Mouse (Mus musculus): ENCODE measurements around the gene Jam3. TPM values are rescaled to one million over a fixed set of nuclear protein-coding genes. Genes with fewer than 3 reads are reported as not detected.

The Jam3 gene
- polyA plus RNA-seq (2012; rRNA removed) = 69.5 and 69.7 TPM in 2 replicates

DNA sequence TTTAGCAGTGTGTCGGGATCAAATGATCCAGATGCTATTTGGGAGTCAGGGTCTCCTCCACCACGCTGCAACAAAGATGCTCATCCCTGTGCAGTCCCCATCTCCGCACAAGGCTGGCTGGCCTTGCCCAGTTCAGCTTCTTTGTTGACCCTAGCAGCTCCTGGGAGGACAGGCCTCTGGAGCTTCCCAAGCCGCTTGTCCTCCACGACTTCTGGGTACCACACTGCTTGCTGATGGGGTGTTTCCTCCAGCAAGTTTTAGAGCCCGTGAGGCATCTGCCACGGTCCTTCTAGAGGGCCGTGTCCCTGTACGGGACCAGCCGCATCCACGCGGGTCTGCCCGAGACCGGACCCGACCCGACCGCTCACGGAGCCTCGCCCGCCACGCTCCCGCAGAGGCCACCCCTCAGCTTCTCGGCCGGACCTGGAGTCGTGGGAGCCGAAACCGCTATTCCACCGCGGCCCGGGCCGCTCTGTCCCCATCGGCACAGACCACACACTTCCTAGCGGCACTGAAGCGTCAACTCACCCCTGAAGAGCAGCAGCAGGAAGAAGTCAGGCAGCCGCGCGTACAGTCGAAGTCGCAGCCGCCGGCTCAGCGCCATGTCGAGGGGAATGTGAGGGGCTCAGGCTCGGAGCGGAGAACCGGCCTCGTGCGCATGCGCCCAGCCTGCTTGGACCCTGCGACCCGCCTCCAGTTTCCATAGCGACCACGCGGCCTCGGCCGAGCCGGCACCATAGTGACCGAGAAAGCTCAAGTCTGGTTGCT lies at the start of gene Jam3:
Jam3 (minus strand) TSS at position 659 of the 768 bp plus-strand sequence.

Other genes with a start within 250 kb of the Jam3 start
- 0.31 and 0.53 TPM in 2 replicates for gene Gm1110, start 232.3 kb downstream of the Jam3 start, polyA plus RNA-seq (2012; rRNA removed)
- 40.2 and 40.9 TPM in 2 replicates for gene Acad8, start 155.9 kb downstream of the Jam3 start, polyA plus RNA-seq (2012; rRNA removed)
- gene Thyn1, start 155.7 kb downstream of the Jam3 start, polyA plus RNA-seq (2012; rRNA removed) = 84.5 and 99.1 TPM in 2 replicates
- gene Vps26b, start 125.4 kb downstream of the Jam3 start, polyA plus RNA-seq (2012; rRNA removed) = 67.3 and 72.8 TPM in 2 replicates
- 35.9 and 40.5 TPM in 2 replicates for gene Ncapd3, start 125.2 kb downstream of the Jam3 start, polyA plus RNA-seq (2012; rRNA removed)
- gene Igsf9b, start 143.8 kb upstream of the Jam3 start, polyA plus RNA-seq (2012; rRNA removed) = 6.2 and 7.2 TPM in 2 replicates
- gene Spata19, start 241.4 kb upstream of the Jam3 start, polyA plus RNA-seq (2012; rRNA removed) = 0.26 and 0.38 TPM in 2 replicates